Mouse (Mus musculus) heart, postnatal 0 days (tissue): ENCODE data around the gene Polg2. TPM values are rescaled to one million over a fixed set of nuclear protein-coding genes. Genes with fewer than 3 reads are reported as not detected.

ENCODE experiments used
- ATAC-seq: fragments of 200-750 bp; cut with Nextera tagmentation; 2 replicates; pipeline ENCODE4 v1.8.0; 2017; ENCODE audit warnings: low read depth, moderate number of reproducible peaks, moderate library complexity; ENCODE audit not compliant: insufficient read depth
- DNase-seq: peaks from one replicate; pipeline ENCODE4 v3.0.0-alpha.2; 2016; ENCODE audit warnings: low spot score
- H3K27ac ChIP-seq: fragments of 300-500 bp; sonication (generic); 2 replicates; pipeline ENCODE4 v1.5.1; 2014; ENCODE audit warnings: low read depth, mild to moderate bottlenecking
- H3K27me3 ChIP-seq: fragments of 300-500 bp; sonication (generic); 2 replicates; pipeline ENCODE4 v1.6.1; 2014; ENCODE audit warnings: low read length, mixed read lengths; ENCODE audit not compliant: control insufficient read depth, insufficient read depth
- H3K36me3 ChIP-seq: fragments of 300-500 bp; sonication (generic); replicated peaks from 2 replicates; pipeline ENCODE4 v1.6.1; 2014; ENCODE audit warnings: low read length, mixed read lengths; ENCODE audit not compliant: control insufficient read depth, insufficient read depth
- H3K4me1 ChIP-seq: fragments of 300-500 bp; sonication (generic); 2 replicates; pipeline ENCODE4 v1.6.1; 2014; ENCODE audit warnings: antibody characterized with exemption; ENCODE audit not compliant: control insufficient read depth, insufficient read depth
- H3K4me2 ChIP-seq: fragments of 300-500 bp; sonication (generic); 2 replicates; pipeline ENCODE4 v1.6.1; 2014; ENCODE audit warnings: low read depth, mild to moderate bottlenecking, low read length, moderate library complexity
- H3K4me3 ChIP-seq: fragments of 300-500 bp; sonication (generic); 2 replicates; pipeline ENCODE4 v1.5.1; 2014; ENCODE audit warnings: low read depth, low read length
- H3K9ac ChIP-seq: fragments of 300-500 bp; sonication (generic); replicated peaks from 2 replicates; pipeline ENCODE4 v1.6.1; 2014; ENCODE audit warnings: low read depth, low read length, mixed read lengths
- H3K9me3 ChIP-seq: fragments of 300-500 bp; sonication (generic); replicated peaks from 2 replicates; pipeline ENCODE4 v1.6.1; 2016; ENCODE audit warnings: low read length; ENCODE audit not compliant: control insufficient read depth
- CTCF ChIP-seq: IDR thresholded peaks from 2 replicates; pipeline ENCODE4 v1.5.1; 2016; ENCODE audit warnings: antibody characterized with exemption, control low read depth, low read depth
- EP300 ChIP-seq: IDR thresholded peaks from 2 replicates; pipeline ENCODE4 v1.6.1; 2016; ENCODE audit warnings: antibody characterized with exemption, low read depth
- WGBS: fragments of 180-500 bp; shearing (Covaris S2); extraction: QIAGEN DNeasy Blood & Tissue Kit; methylation state at CpG from one replicate; pipeline ENCODE4 v1.1.7; 2014; 5-methylcytosine and 5-hydroxymethylcytosine counted together
- polyA plus RNA-seq: library from polyadenylated mRNA; unstranded; fragments of >200 nt; fragmentation: Nextera tagmentation; extraction: Ambion mirVana; gene quantifications from 2 replicates; pipeline ENCODE4 v1.2.1, GENCODE M21; 2015
- total RNA-seq: library from RNA; depleted of rRNA; stranded (reverse); fragments of >200 nt; gene quantifications from 2 replicates; pipeline ENCODE4 v1.2.3, GENCODE M21; 2014; ENCODE audit warnings: low replicate concordance

Polg2 gene
- total and polyA plus RNA-seq, 2 experiments from 2014 or later, result 1.1 to 7.2 TPM

GRCm38 (mm10) chr11:106817808-106818207, 38.5 kb upstream of the Polg2 start:
- H3K9ac ChIP-seq, result no peak overlapping the region
- no peaks in the 10 kb centered on the region for H3K27me3 ChIP-seq
- H3K4me2 ChIP-seq, result no peak overlapping the region
- no peak for ATAC-seq
- H3K4me3 ChIP-seq, result no peak overlapping the region
- peaks cover 76% of the 10 kb centered on the region for H3K36me3 ChIP-seq
- 67% methylated on average over 6 of the region's 6 CpGs for WGBS
- no peaks in the 10 kb centered on the region for H3K9me3 ChIP-seq
- no peak overlapping the region for H3K27ac ChIP-seq
- DNase-seq, result no peak
- peaks cover 9% of the 10 kb centered on the region; the same call in 1 of the 2 replicates for H3K4me1 ChIP-seq
- no peak for TF ChIP-seq EP300
- no peak for TF ChIP-seq CTCF

DNA sequence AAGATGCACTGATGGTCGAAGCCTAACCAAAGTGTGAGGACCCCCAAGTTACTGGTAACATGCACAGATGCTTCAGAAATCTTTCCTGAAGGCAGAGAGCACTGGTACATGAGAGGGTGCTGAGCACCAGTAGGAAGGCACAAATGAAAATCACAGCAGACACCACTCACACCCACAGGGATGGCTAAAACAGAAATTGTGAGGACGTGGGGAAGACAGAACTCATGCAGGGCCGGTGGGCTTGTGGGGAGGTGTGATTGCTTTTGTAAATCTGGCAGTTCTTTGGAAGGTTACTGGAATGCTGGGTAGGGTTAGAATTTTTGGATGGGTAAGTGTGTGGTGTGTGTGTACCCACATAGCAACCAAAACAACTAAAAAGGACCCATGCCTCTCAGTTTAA, 37.8 kb upstream of the Polg2 start:
- no peak for DNase-seq
- no peak overlapping the region for H3K27ac ChIP-seq
- 92% methylated on average over 3 of the region's 3 CpGs for WGBS
- H3K27me3 ChIP-seq, result no peaks in the 10 kb centered on the region
- peaks cover 9% of the 10 kb centered on the region; the same call in 1 of the 2 replicates for H3K4me1 ChIP-seq
- no peak for ATAC-seq
- H3K4me2 ChIP-seq, result no peak overlapping the region
- H3K36me3 ChIP-seq, result peaks cover 76% of the 10 kb centered on the region
- TF ChIP-seq CTCF (no peak), EP300 (no peak)
- no peak overlapping the region for H3K9ac ChIP-seq
- no peaks in the 10 kb centered on the region for H3K9me3 ChIP-seq
- H3K4me3 ChIP-seq, result no peak overlapping the region

- Histone ChIP-seq H3K27ac (no peak overlapping the region), H3K4me2 (no peak overlapping the region), H3K27me3 (no peaks in the 10 kb centered on the region), H3K9me3 (no peaks in the 10 kb centered on the region), H3K4me1 (peaks cover 9% of the 10 kb centered on the region; the same call in 1 of the 2 replicates), H3K4me3 (no peak overlapping the region), H3K9ac (no peak overlapping the region), H3K36me3 (peaks cover 81% of the 10 kb centered on the region)
- TF ChIP-seq EP300 (no peak), CTCF (no peak)
- ATAC-seq (no peak), DNase-seq (no peak)
- 68% methylated on average over 7 of the region's 7 CpGs for WGBS
Measured at GRCm38 (mm10) chr11:106816316-106816715, 37.0 kb upstream of the Polg2 start.

DNA sequence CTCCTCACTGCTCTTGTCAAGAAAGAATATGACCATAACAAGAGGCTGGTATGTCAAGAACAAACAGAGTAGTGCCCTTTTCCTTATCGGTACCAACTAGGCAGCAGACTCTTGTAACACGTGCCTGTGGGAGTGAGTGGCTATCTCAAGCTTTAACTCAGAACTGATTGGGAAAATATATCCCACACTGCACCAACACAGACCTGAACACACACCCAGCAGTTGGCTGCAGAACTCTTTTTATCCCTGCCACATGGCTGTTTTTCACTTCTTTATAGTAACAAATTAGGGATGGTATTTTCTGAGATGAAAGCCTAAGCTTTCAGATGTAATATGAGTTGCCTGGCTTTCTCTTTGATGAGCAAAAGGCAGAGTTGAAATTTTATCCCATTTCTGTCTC, 36.4 kb upstream of the Polg2 start:
- no peak for TF ChIP-seq CTCF
- TF ChIP-seq EP300, result no peak
- ATAC-seq (no peak), DNase-seq (no peak)
- H3K4me3 ChIP-seq, result no peak overlapping the region
- peaks cover 9% of the 10 kb centered on the region; the same call in 1 of the 2 replicates for H3K4me1 ChIP-seq
- 43% methylated on average over 2 of the region's 2 CpGs for WGBS
- no peak overlapping the region for H3K9ac ChIP-seq
- peaks cover 86% of the 10 kb centered on the region for H3K36me3 ChIP-seq
- no peak overlapping the region for H3K4me2 ChIP-seq
- no peaks in the 10 kb centered on the region for H3K9me3 ChIP-seq
- H3K27me3 ChIP-seq, result no peaks in the 10 kb centered on the region
- no peak overlapping the region for H3K27ac ChIP-seq

- no peaks in the 10 kb centered on the region for H3K9me3 ChIP-seq
- WGBS, result 83% methylated on average over 2 of the region's 2 CpGs
Measured at GRCm38 (mm10) chr11:106815331-106815730, 36.0 kb upstream of the Polg2 start.

More at GRCm38 (mm10) chr11:106815331-106815730, 36.0 kb upstream of the Polg2 start:
- ATAC-seq (no peak), DNase-seq (no peak)
- Histone ChIP-seq H3K27me3 (no peaks in the 10 kb centered on the region), H3K27ac (no peak overlapping the region), H3K4me3 (no peak overlapping the region), H3K36me3 (peaks cover 89% of the 10 kb centered on the region), H3K4me1 (peaks cover 9% of the 10 kb centered on the region; the same call in 1 of the 2 replicates), H3K9ac (no peak overlapping the region), H3K4me2 (no peak overlapping the region)
- TF ChIP-seq CTCF (no peak), EP300 (no peak)
